Mouse (Mus musculus) lung, postnatal 0 days (tissue): ENCODE results near the gene Med13l. TPM values are rescaled to one million over a fixed set of nuclear protein-coding genes. Genes with fewer than 3 reads are reported as not detected.

Experiments
- ATAC-seq: fragments of 200-750 bp; cut with Nextera tagmentation; 2 replicates; pipeline ENCODE4 v1.8.0; 2017; ENCODE audit warnings: moderate library complexity
- DNase-seq: peaks from one replicate; pipeline ENCODE4 v3.0.0-alpha.2; 2016; ENCODE audit warnings: low spot score
- H3K27ac ChIP-seq: fragments of 300-500 bp; sonication (generic); 2 replicates; pipeline ENCODE4 v1.5.1; 2014; ENCODE audit warnings: antibody characterized with exemption, mild to moderate bottlenecking, low read length, mixed read lengths
- H3K27me3 ChIP-seq: fragments of 300-500 bp; sonication (generic); replicated peaks from 2 replicates; pipeline ENCODE4 v1.6.1; 2014; ENCODE audit warnings: low read length, mixed read lengths; ENCODE audit not compliant: insufficient read depth
- H3K36me3 ChIP-seq: fragments of 300-500 bp; sonication (generic); 2 replicates; pipeline ENCODE4 v1.6.1; 2014; ENCODE audit warnings: low read length, mixed read lengths; ENCODE audit not compliant: insufficient read depth
- H3K4me1 ChIP-seq: fragments of 300-500 bp; sonication (generic); 2 replicates; pipeline ENCODE4 v1.6.1; 2014; ENCODE audit warnings: antibody characterized with exemption, low read depth, low read length, mixed read lengths; ENCODE audit not compliant: insufficient read depth
- H3K4me2 ChIP-seq: fragments of 300-500 bp; sonication (generic); replicated peaks from 2 replicates; pipeline ENCODE4 v1.6.1; 2014; ENCODE audit warnings: low read depth, mild to moderate bottlenecking, low read length, moderate library complexity, mixed read lengths
- H3K4me3 ChIP-seq: fragments of 300-500 bp; sonication (generic); 2 replicates; pipeline ENCODE4 v1.5.1; 2014; ENCODE audit warnings: low read depth, low read length
- H3K9ac ChIP-seq: fragments of 300-500 bp; sonication (generic); replicated peaks from 2 replicates; pipeline ENCODE4 v1.6.1; 2014; ENCODE audit warnings: low read depth, mild to moderate bottlenecking
- H3K9me3 ChIP-seq: fragments of 300-500 bp; sonication (generic); 2 replicates; pipeline ENCODE4 v1.6.1; 2016; ENCODE audit warnings: low read length, mixed read lengths
- CTCF ChIP-seq: IDR thresholded peaks from 2 replicates; pipeline ENCODE4 v1.5.1; 2016; ENCODE audit warnings: antibody characterized with exemption, mild to moderate bottlenecking
- EP300 ChIP-seq: IDR thresholded peaks from 2 replicates; pipeline ENCODE4 v1.6.1; 2016; ENCODE audit warnings: antibody characterized with exemption, mild to moderate bottlenecking, control low read depth
- WGBS: fragments of 180-500 bp; shearing (Covaris S2); extraction: QIAGEN DNeasy Blood & Tissue Kit; methylation state at CpG from one replicate; pipeline ENCODE4 v1.1.7; 2014; 5-methylcytosine and 5-hydroxymethylcytosine counted together
- polyA plus RNA-seq: library from polyadenylated mRNA; unstranded; fragments of >200 nt; fragmentation: Nextera tagmentation; extraction: Ambion mirVana; gene quantifications from 2 replicates; pipeline ENCODE4 v1.2.1, GENCODE M21; 2015

Med13l gene
- polyA plus RNA-seq, 1 experiment from 2014 or later, result 10.1 TPM

DNA sequence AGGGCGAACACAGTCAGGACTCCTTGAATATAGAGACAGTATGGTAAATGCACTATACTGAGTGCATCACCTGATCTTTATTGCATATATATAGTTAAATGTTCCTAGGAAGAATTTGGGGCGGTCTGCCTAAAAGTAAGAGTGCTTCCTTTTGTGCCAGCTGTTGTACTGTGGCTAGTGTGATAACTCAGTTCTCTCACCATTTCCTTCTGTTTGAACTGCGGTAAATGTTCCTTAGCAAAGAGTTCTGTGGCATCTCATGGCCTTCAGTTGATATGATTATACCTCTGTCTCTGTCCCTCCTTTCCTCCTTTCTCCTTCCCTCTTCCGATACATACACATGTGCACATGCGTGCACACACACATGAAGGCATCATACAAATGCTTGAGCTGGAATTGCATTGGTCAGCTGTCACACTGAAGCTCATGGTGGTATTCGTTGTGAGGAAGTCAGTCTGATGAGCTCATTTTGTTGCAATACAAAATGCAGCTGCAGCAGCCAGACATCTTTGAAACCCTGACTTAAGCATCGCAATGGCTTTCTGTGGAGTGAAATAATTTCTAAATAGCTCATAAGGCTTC lies 97.9 kb downstream of the Med13l start:
- ATAC-seq (no peak), DNase-seq (no peak)
- no peak for TF ChIP-seq EP300
- TF ChIP-seq CTCF, result no peak
- H3K4me1 ChIP-seq, result peaks cover 10% of the 10 kb centered on the region; the same call in 1 of the 2 replicates
- H3K4me3 ChIP-seq, result no peak overlapping the region
- H3K27ac ChIP-seq, result no peak overlapping the region
- H3K9ac ChIP-seq, result no peak overlapping the region
- no peaks in the 10 kb centered on the region for H3K9me3 ChIP-seq
- whole genome bisulfite sequencing, result 85% methylated on average over 7 of the region's 7 CpGs
- no peaks in the 10 kb centered on the region for H3K36me3 ChIP-seq
- no peak overlapping the region for H3K4me2 ChIP-seq
- no peaks in the 10 kb centered on the region for H3K27me3 ChIP-seq

- Histone ChIP-seq H3K9me3 (no peaks in the 10 kb centered on the region), H3K4me1 (peaks cover 5% of the 10 kb centered on the region; the same call in 1 of the 2 replicates), H3K4me3 (no peak overlapping the region), H3K27ac (no peak overlapping the region), H3K36me3 (no peaks in the 10 kb centered on the region), H3K4me2 (no peak overlapping the region), H3K9ac (no peak overlapping the region), H3K27me3 (no peaks in the 10 kb centered on the region)
- ATAC-seq (peak; percentile 76), DNase-seq (peak; percentile 83)
- TF ChIP-seq EP300, result peak; percentile 40; the same call in 1 of the 2 replicates
- TF ChIP-seq CTCF, result no peak
- WGBS, result 70% methylated on average over 2 of the region's 2 CpGs
These were observed 99.2 kb downstream of the Med13l start for GRCm38 (mm10) chr5:118659713-118660112.

DNA sequence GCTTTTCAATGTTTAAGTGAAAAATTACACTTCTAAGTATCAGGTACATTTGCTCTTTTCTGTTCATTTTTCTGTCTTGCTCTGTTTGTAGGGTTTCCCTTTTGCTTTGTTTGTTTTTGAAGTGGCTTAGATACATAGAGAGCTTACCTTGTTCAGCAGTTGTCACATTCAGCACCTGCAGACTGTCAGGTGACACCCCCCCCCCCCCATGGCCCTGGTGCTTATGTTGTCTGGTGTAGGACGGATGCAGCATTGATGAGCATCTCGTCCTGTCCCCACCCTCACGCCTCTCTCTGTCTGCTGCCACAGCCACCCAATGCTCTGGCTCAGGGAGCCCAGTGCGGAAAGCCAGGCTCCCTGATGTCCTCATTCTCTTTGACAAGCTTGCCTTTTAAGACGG lies 101.3 kb downstream of the Med13l start:
- no peaks in the 10 kb centered on the region for H3K9me3 ChIP-seq
- no peak overlapping the region for H3K4me3 ChIP-seq
- no peak overlapping the region for H3K4me2 ChIP-seq
- no peaks in the 10 kb centered on the region for H3K36me3 ChIP-seq
- H3K27ac ChIP-seq, result no peak overlapping the region
- H3K9ac ChIP-seq, result no peak overlapping the region
- TF ChIP-seq CTCF (no peak), EP300 (no peak)
- H3K4me1 ChIP-seq, result no peaks in the 10 kb centered on the region
- 64% methylated on average over 5 of the region's 5 CpGs for WGBS
- DNase-seq, result no peak
- H3K27me3 ChIP-seq, result no peaks in the 10 kb centered on the region
- no peak for ATAC-seq

- ATAC-seq, result peak; percentile 81
- Histone ChIP-seq H3K27ac (no peak overlapping the region), H3K9ac (no peak overlapping the region), H3K4me1 (no peaks in the 10 kb centered on the region), H3K27me3 (no peaks in the 10 kb centered on the region), H3K4me2 (no peak overlapping the region), H3K36me3 (no peaks in the 10 kb centered on the region), H3K4me3 (no peak overlapping the region), H3K9me3 (no peaks in the 10 kb centered on the region)
- no peak for TF ChIP-seq EP300
- TF ChIP-seq CTCF, result no peak
- 44% methylated on average over 6 of the region's 6 CpGs for WGBS
- DNase-seq, result peak; percentile 80
These were observed 103.5 kb downstream of the Med13l start for GRCm38 (mm10) chr5:118663999-118664398.

DNA sequence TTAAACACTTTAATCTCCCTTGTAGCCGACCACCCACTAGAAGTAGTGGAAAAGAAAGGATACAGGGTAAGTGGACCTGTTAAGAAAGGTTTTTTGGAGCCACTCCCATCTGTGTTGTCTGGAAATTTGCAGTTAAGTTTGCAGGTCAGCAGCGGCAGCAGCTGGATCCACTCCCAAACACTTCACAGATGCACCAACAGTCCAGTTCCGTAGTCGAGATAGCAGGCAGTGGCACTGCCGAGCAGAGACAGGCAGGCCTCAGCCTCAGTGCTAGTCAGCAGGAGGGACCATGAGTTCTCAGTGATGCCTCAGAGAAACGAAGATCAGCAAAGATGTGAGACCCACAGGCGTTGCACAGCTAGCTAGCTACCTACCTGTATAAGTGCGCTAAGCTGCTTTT lies 104.5 kb downstream of the Med13l start:
- Histone ChIP-seq H3K27ac (no peak overlapping the region), H3K4me2 (no peak overlapping the region), H3K36me3 (no peaks in the 10 kb centered on the region), H3K9ac (no peak overlapping the region), H3K4me3 (no peak overlapping the region), H3K27me3 (no peaks in the 10 kb centered on the region), H3K9me3 (no peaks in the 10 kb centered on the region), H3K4me1 (no peaks in the 10 kb centered on the region)
- DNase-seq (no peak), ATAC-seq (no peak)
- no peak for TF ChIP-seq CTCF
- TF ChIP-seq EP300, result no peak
- WGBS, result 63% methylated on average over 8 of the region's 8 CpGs

DNA sequence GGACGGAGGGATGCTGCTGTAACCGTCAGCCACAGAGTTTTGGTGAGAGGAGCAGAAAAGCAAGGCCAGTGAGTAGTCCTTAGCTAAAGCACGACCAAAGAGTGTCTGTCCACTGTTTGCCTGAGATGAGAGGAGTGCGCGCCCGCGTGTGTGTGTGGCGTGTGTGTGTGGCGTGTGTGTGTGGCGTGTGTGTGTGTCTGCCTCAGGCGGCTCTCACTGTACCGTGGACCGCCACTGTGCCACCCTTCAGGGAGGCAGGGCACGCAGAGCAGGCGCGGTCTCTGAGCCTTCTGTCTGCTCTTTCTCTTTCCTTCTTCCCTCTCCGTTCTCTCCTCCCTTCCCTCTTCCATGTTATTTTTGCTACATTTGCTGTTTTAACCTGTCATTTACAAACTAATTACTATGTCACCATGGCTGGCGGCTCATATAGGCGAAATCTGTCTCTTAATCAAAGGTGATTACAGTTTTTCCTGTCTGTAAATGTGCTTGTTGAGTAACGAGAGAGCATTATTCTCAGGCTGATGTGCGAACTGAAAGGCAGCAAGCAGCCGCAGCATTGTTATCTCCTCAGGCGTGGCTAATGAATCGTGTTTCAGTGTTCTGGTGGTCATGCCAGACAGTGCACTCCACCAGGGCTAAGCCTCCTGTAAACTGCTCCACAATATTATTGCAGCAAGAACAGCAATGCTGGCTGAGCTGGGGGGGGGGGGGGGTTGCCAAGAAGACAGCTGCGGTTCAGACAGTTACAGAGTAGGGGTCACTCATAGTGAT lies 106.1 kb downstream of the Med13l start:
- Histone ChIP-seq H3K36me3 (no peaks in the 10 kb centered on the region), H3K27me3 (no peaks in the 10 kb centered on the region), H3K9me3 (no peaks in the 10 kb centered on the region), H3K4me1 (no peaks in the 10 kb centered on the region), H3K4me3 (no peak overlapping the region), H3K9ac (no peak overlapping the region), H3K27ac (no peak overlapping the region), H3K4me2 (no peak overlapping the region)
- 63% methylated on average over 25 of the region's 25 CpGs for WGBS
- ATAC-seq, result no peak
- TF ChIP-seq EP300, result no peak
- TF ChIP-seq CTCF, result 0 out of 2 replicates have a peak, but pooled peaks have one; percentile 6
- no peak for DNase-seq
